Mouse (Mus musculus): Measurements from ENCODE around the gene Lalba. TPM values are rescaled to one million over a fixed set of nuclear protein-coding genes. Genes with fewer than 3 reads are reported as not detected.
A peak's percentile ranks its signal among the peaks of the same experiment; 100 is the strongest.
"Not testable (repeated sequence)": the region's sequence is repeated elsewhere in the genome, so short reads cannot be mapped to it uniquely, and the experiment has no call there.

The Lalba gene
- total and polyA plus RNA-seq, 2 experiments from 2014 or later, result not detected

GRCm38 (mm10) chr15:98517380-98518355 is 35.1 kb upstream of the Lalba start:
- 71% methylated on average over 16 of the region's 16 CpGs for WGBS
- no peak for ATAC-seq (ENCODE audit: low FRiP score)
- TF ChIP-seq CTCF (IDR thresholded peaks at IDR 0.05), result peak; percentile 89
- peak; percentile 32 for DNase-seq (ENCODE audit: low spot score)
- Histone ChIP-seq H3K4me2 (ENCODE audit: low read depth, low read length, poor library complexity, severe bottlenecking) (no peak overlapping the region), H3K27me3 (ENCODE audit: insufficient read depth, low read length) (no peaks in the 10 kb centered on the region), H3K9me3 (ENCODE audit: low read length) (no peaks in the 10 kb centered on the region), H3K9ac (replicated peaks; ENCODE audit: low read length, poor library complexity, severe bottlenecking) (no peak overlapping the region), H3K36me3 (ENCODE audit: insufficient read depth, low read length) (peaks cover 25% of the 10 kb centered on the region), H3K4me3 (ENCODE audit: low read depth, low read length) (no peak overlapping the region), H3K4me1 (ENCODE audit: insufficient read depth, low read length) (no peaks in the 10 kb centered on the region), H3K27ac (ENCODE audit: low read depth, low read length) (no peak overlapping the region)

GRCm38 (mm10) chr15:98514845-98515244 is 32.3 kb upstream of the Lalba start:
- H3K27me3 ChIP-seq (ENCODE audit: insufficient read depth, low read length); DNase-seq (ENCODE audit: low spot score); H3K4me3 ChIP-seq (ENCODE audit: low read depth, low read length); ATAC-seq (ENCODE audit: low FRiP score); H3K9ac ChIP-seq (replicated peaks; ENCODE audit: low read length, poor library complexity, severe bottlenecking); H3K9me3 ChIP-seq (ENCODE audit: low read length); H3K4me2 ChIP-seq (ENCODE audit: low read depth, low read length, poor library complexity, severe bottlenecking); H3K27ac ChIP-seq (ENCODE audit: low read depth, low read length); H3K4me1 ChIP-seq (ENCODE audit: insufficient read depth, low read length): not testable (repeated sequence)
- WGBS, result 86% methylated on average over 2 of the region's 2 CpGs
- H3K36me3 ChIP-seq (ENCODE audit: insufficient read depth, low read length), result peaks cover 13% of the 10 kb centered on the region

DNA sequence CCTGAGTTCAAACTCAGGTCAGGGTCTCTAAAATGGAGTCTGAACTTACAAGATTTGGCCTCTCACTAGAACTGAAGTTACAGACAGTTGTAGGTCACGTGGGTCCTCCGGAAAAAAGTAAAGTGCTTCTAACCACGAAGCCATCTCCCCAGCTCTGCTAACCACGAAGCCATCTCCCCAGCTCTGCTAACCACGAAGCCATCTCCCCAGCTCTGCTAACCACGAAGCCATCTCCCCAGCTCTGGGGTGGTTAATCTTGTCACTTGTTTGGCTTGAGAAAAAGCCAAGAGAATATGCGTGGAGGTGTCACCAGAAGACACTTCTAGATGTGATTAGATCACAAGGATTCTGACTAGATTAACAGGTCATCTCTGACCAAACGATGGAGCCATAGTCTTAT is 31.6 kb upstream of the Lalba start:
- Histone ChIP-seq H3K4me3 (ENCODE audit: low read depth, low read length) (no peak overlapping the region), H3K4me1 (ENCODE audit: insufficient read depth, low read length) (no peaks in the 10 kb centered on the region), H3K9me3 (ENCODE audit: low read length) (no peaks in the 10 kb centered on the region), H3K27ac (ENCODE audit: low read depth, low read length) (no peak overlapping the region), H3K36me3 (ENCODE audit: insufficient read depth, low read length) (peaks cover 9% of the 10 kb centered on the region), H3K4me2 (ENCODE audit: low read depth, low read length, poor library complexity, severe bottlenecking) (no peak overlapping the region), H3K9ac (replicated peaks; ENCODE audit: low read length, poor library complexity, severe bottlenecking) (no peak overlapping the region), H3K27me3 (ENCODE audit: insufficient read depth, low read length) (no peaks in the 10 kb centered on the region)
- DNase-seq (ENCODE audit: low spot score) (no peak), ATAC-seq (ENCODE audit: low FRiP score) (no peak)
- 85% methylated on average over 8 of the region's 8 CpGs for WGBS
- TF ChIP-seq CTCF (IDR thresholded peaks at IDR 0.05), result no peak

GRCm38 (mm10) chr15:98513676-98514075 is 31.2 kb upstream of the Lalba start:
- not testable (repeated sequence) for H3K9me3 ChIP-seq (ENCODE audit: low read length); DNase-seq (ENCODE audit: low spot score); H3K27ac ChIP-seq (ENCODE audit: low read depth, low read length); H3K4me3 ChIP-seq (ENCODE audit: low read depth, low read length); H3K36me3 ChIP-seq (ENCODE audit: insufficient read depth, low read length); H3K4me2 ChIP-seq (ENCODE audit: low read depth, low read length, poor library complexity, severe bottlenecking); ATAC-seq (ENCODE audit: low FRiP score); H3K9ac ChIP-seq (replicated peaks; ENCODE audit: low read length, poor library complexity, severe bottlenecking); H3K27me3 ChIP-seq (ENCODE audit: insufficient read depth, low read length); H3K4me1 ChIP-seq (ENCODE audit: insufficient read depth, low read length)
- 63% methylated on average over 3 of the region's 3 CpGs for WGBS

GRCm38 (mm10) chr15:98512799-98513321 is 30.3 kb upstream of the Lalba start:
- Histone ChIP-seq H3K27me3 (ENCODE audit: insufficient read depth, low read length) (no peaks in the 10 kb centered on the region), H3K9me3 (ENCODE audit: low read length) (no peaks in the 10 kb centered on the region), H3K4me1 (ENCODE audit: insufficient read depth, low read length) (no peaks in the 10 kb centered on the region), H3K4me2 (ENCODE audit: low read depth, low read length, poor library complexity, severe bottlenecking) (no peak overlapping the region), H3K27ac (ENCODE audit: low read depth, low read length) (no peak overlapping the region), H3K36me3 (ENCODE audit: insufficient read depth, low read length) (peaks cover 2% of the 10 kb centered on the region; the same call in 1 of the 2 replicates), H3K4me3 (ENCODE audit: low read depth, low read length) (no peak overlapping the region), H3K9ac (replicated peaks; ENCODE audit: low read length, poor library complexity, severe bottlenecking) (no peak overlapping the region)
- no peak for TF ChIP-seq CTCF (IDR thresholded peaks at IDR 0.05)
- 51% methylated on average over 17 of the region's 17 CpGs for WGBS
- ATAC-seq (ENCODE audit: low FRiP score) (no peak), DNase-seq (ENCODE audit: low spot score) (peak; percentile 14)

GRCm38 (mm10) chr15:98512232-98512631 is 29.7 kb upstream of the Lalba start:
- WGBS, result 54% methylated on average over 8 of the region's 8 CpGs
- ATAC-seq (ENCODE audit: low FRiP score) (no peak), DNase-seq (ENCODE audit: low spot score) (no peak)
- TF ChIP-seq CTCF (IDR thresholded peaks at IDR 0.05), result no peak
- Histone ChIP-seq H3K9ac (replicated peaks; ENCODE audit: low read length, poor library complexity, severe bottlenecking) (no peak overlapping the region), H3K4me1 (ENCODE audit: insufficient read depth, low read length) (no peaks in the 10 kb centered on the region), H3K4me2 (ENCODE audit: low read depth, low read length, poor library complexity, severe bottlenecking) (no peak overlapping the region), H3K27me3 (ENCODE audit: insufficient read depth, low read length) (no peaks in the 10 kb centered on the region), H3K27ac (ENCODE audit: low read depth, low read length) (no peak overlapping the region), H3K9me3 (ENCODE audit: low read length) (no peaks in the 10 kb centered on the region), H3K4me3 (ENCODE audit: low read depth, low read length) (no peak overlapping the region), H3K36me3 (ENCODE audit: insufficient read depth, low read length) (no peaks in the 10 kb centered on the region)
